Mouse (Mus musculus) liver, embryonic 11.5 days (tissue): ENCODE data around the gene Zfp747. TPM values are rescaled to one million over a fixed set of nuclear protein-coding genes. Genes with fewer than 3 reads are reported as not detected.
A peak's percentile ranks its signal among the peaks of the same experiment; 100 is the strongest.
"Not testable (repeated sequence)": the region's sequence is repeated elsewhere in the genome, so short reads cannot be mapped to it uniquely, and the experiment has no call there.

Source experiments
- ATAC-seq: fragments of 200-750 bp; cut with Nextera tagmentation; replicated peaks from 2 replicates; pipeline ENCODE4 v1.8.0; 2017; ENCODE audit warnings: moderate number of reproducible peaks, mild to moderate bottlenecking, moderate TSS enrichment, moderate library complexity; ENCODE audit not compliant: low FRiP score
- DNase-seq: peaks from one replicate; pipeline ENCODE4 v3.0.0-alpha.2; 2017; ENCODE audit warnings: low spot score
- H3K27ac ChIP-seq: fragments of 300-500 bp; sonication (generic); 2 replicates; pipeline ENCODE4 v1.5.1; 2014; ENCODE audit warnings: mild to moderate bottlenecking, low read depth, low read length, control low read depth
- H3K27me3 ChIP-seq: fragments of 300-500 bp; sonication (generic); replicated peaks from 2 replicates; pipeline ENCODE4 v1.6.1; 2014; ENCODE audit warnings: low read length, mixed read lengths; ENCODE audit not compliant: control insufficient read depth, insufficient read depth
- H3K36me3 ChIP-seq: fragments of 300-500 bp; sonication (generic); 2 replicates; pipeline ENCODE4 v1.6.1; 2014; ENCODE audit warnings: mild to moderate bottlenecking, low read length, moderate library complexity, mixed read lengths; ENCODE audit not compliant: control insufficient read depth, insufficient read depth
- H3K4me1 ChIP-seq: fragments of 300-500 bp; sonication (generic); replicated peaks from 2 replicates; pipeline ENCODE4 v1.6.1; 2014; ENCODE audit warnings: low read length, mixed read lengths; ENCODE audit not compliant: control insufficient read depth, insufficient read depth
- H3K4me2 ChIP-seq: fragments of 300-500 bp; sonication (generic); 2 replicates; pipeline ENCODE4 v1.6.1; 2014; ENCODE audit warnings: mild to moderate bottlenecking, control low read depth, moderate library complexity
- H3K4me3 ChIP-seq: fragments of 300-500 bp; sonication (generic); 2 replicates; pipeline ENCODE4 v1.5.1; 2014; ENCODE audit warnings: low read depth, low read length, control low read depth
- H3K9ac ChIP-seq: fragments of 300-500 bp; sonication (generic); 2 replicates; pipeline ENCODE4 v1.6.1; 2014; ENCODE audit warnings: low read depth, low read length, control low read depth
- H3K9me3 ChIP-seq: fragments of 300-500 bp; sonication (generic); 2 replicates; pipeline ENCODE4 v1.6.1; 2016; ENCODE audit warnings: low read length, inconsistent platforms, mixed read lengths; ENCODE audit not compliant: control insufficient read depth
- WGBS: fragments of 180-500 bp; shearing (Covaris S2); extraction: QIAGEN DNeasy Blood & Tissue Kit; methylation state at CpG from one replicate; pipeline ENCODE4 v1.1.7; 2014; 5-methylcytosine and 5-hydroxymethylcytosine counted together
- polyA plus RNA-seq: library from polyadenylated mRNA; unstranded; fragments of >200 nt; fragmentation: Nextera tagmentation; extraction: Ambion mirVana; gene quantifications from 2 replicates; pipeline ENCODE4 v1.2.1, GENCODE M21; 2014

Zfp747 gene
- 4.9 and 5.8 TPM in 2 replicates for polyA plus RNA-seq

DNA sequence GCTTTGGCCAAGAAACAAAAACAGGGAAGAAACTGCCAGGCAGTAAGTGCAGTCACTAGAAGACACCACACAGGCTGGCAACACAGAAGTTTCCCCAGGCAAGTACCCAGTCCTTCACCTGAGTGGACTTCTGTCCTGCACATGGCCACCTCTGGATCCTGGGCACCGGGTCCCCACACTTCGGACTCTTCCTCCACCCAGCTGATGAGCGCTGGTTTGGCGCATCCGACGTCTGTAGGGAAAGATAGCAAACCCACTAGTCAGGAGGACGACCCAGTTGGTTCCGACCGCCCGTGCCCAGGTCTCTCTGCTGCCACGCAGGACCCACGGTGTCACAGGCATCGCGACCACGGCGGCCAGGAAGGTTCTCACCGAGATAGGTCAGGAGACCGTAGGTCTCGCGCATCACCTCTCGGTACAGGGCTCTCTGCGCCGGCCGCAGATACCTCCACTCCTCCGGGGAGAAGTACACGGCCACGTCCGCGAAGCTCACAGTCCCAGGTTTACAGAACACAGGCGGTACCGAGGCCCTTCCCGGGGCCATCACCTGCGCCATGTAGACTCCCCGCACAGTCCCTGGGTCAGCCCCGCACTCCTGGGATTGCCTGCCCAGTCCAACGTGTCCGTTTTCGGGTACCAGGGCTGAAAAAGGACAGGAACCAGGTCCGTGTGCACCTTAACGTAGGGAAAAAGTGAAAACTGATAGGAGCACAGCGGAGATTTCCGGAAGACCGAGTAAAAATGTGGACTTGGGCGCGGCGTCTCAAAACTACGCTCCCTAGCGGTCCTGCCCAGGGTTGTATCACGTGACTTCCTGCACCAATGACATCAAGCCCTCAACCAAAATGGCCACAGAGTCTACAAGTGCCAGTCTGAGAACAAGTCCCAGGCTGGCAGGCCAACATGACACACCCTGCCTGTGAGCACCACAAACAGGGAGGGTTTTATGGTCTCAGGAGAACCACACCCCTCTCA is at the start of gene Zfp747:
Gene Zfp747, minus strand, starts transcription at position 780 of the 975 bp plus-strand sequence.
- H3K4me2 ChIP-seq, result peak within 1 kb of the TSS; percentile 79
- H3K36me3 ChIP-seq, H3K27me3 ChIP-seq, H3K4me1 ChIP-seq, H3K9me3 ChIP-seq: not testable (repeated sequence)
- H3K4me3 ChIP-seq, result peak within 1 kb of the TSS; percentile 76
- peak; percentile 96 for ATAC-seq
- peak within 1 kb of the TSS; percentile 62 for H3K27ac ChIP-seq
- WGBS, result under 1% methylated on average over 49 of the region's 49 CpGs
- H3K9ac ChIP-seq, result peak within 1 kb of the TSS; percentile 84
- DNase-seq, result peak; percentile 80

DNA sequence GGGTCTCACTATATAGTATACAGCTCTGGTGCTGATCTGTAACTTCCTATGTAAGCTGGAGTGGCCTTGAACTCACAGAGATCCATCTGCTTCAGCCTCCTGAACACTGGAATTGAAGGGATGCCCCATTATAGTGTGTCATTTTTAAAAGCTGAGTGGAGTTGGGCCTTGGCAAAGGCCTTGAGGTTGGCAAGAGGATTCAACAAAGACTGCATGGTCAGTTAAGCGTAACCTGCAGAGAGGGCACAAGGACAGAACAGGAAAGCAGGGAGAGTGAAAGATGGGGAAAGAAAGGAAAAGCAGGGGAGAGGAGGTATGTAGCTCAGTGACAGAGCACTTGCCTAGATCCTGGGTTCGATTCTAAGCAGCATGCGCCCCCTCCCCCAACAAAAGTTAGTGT is 49.4 kb upstream of the Zfp747 start:
- no peak for DNase-seq
- Histone ChIP-seq H3K9ac (no peak overlapping the region), H3K4me1 (peaks cover 5% of the 10 kb centered on the region), H3K4me2 (no peak overlapping the region), H3K27ac (no peak overlapping the region), H3K27me3 (peaks cover 5% of the 10 kb centered on the region; the same call in 1 of the 2 replicates), H3K9me3 (no peaks in the 10 kb centered on the region), H3K36me3 (no peaks in the 10 kb centered on the region), H3K4me3 (no peak overlapping the region)
- WGBS, result 87% methylated on average over 3 of the region's 3 CpGs
- ATAC-seq, result no peak

DNA sequence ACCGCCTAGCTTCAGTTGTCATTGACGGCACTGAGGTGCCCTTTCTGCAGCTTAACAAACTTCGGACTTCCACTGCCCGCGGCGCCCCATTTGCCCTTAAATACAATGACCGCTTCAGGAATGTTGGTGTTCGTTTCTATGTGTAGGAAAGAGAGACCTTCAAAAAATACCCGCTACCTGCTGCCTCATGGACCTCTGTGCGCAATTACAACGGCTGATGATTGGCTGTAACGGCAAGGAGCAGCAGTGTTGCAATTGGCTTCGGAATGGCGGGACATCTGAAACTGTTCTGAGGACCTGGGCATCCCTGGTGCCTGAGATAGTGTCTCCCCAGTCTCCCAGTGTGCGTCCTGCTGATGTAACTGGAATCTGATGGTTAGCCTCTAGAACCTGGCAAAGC is 46.4 kb upstream of the Zfp747 start:
- Histone ChIP-seq H3K4me1 (peaks cover 5% of the 10 kb centered on the region), H3K27me3 (peaks cover 5% of the 10 kb centered on the region; the same call in 1 of the 2 replicates), H3K9me3 (no peaks in the 10 kb centered on the region), H3K9ac (peak overlapping the region; percentile 88), H3K4me3 (peak overlapping the region; percentile 85), H3K27ac (no peak overlapping the region; the same call in 1 of the 2 replicates), H3K4me2 (peak overlapping the region; percentile 88), H3K36me3 (peaks cover 5% of the 10 kb centered on the region; the same call in 1 of the 2 replicates)
- WGBS, result under 1% methylated on average over 15 of the region's 15 CpGs
- ATAC-seq (peak; percentile 52), DNase-seq (no peak)

DNA sequence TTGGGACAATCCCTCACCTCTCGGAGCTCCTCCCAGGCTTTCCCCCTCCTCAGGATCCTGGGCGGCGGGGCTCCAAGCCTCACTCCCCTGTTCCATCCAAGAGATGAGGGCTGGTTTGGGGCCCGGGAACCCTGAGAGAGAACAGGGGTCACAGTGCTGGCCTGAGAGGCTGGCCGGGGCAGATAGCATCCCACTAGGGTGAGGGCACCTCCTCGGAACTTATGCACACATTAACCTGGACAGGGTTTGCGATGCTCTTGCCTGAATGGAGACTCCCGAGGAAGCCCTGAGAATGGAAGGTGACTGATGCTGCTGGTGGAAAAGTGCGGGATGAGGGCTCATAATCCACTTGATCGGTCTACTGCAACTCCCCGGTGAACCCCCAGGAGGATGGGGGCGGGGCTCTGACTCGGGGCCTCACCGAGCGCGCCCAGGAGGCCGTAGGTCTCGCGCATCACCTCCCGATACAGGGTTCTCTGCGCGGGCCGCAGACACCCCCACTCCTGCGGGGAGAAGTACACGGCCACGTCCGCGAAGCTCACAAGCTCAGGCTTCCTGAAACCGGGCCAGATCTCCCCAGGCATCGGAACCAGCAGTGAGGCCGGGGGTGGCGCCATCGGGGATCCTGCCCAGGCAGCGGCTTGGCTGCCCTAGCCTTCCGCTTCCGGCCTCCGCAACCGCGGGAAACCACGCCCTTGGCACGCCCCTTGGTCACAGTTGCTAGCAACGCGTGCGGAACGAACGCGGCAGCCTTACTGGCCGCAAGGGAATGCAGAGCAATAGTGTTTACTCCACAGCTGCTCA is 45.7 kb upstream of the Zfp747 start, which contains the start of gene Zfp688:
Gene Zfp688, minus strand, starts transcription at position 681 of the 804 bp plus-strand sequence.
- Histone ChIP-seq H3K36me3 (peaks cover 5% of the 10 kb centered on the region; the same call in 1 of the 2 replicates), H3K9me3 (no peaks in the 10 kb centered on the region)
- peak; percentile 96 for ATAC-seq

DNA sequence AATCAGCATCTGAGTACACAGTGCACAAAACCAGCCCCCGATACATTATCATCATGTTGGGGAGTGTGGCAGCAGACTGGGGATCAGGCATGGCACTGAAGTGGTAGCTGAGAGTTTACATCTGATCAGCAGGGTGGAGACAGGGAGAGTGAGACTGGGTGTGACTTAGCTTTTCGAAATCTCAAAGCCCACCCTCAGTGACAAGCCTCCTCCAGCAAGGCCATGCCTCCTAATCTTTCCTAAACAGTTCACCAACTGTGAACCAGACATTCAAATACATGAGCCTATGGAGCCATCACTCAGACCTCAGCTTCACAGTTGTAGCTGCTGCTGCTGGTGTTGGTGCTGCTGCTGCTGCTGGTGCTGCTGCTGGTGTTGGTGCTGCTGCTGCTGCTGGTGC is 35.6 kb upstream of the Zfp747 start:
- Histone ChIP-seq H3K4me1 (no peaks in the 10 kb centered on the region), H3K9ac (no peak overlapping the region), H3K9me3 (no peaks in the 10 kb centered on the region), H3K27me3 (no peaks in the 10 kb centered on the region), H3K4me2 (no peak overlapping the region), H3K4me3 (no peak overlapping the region), H3K36me3 (no peaks in the 10 kb centered on the region), H3K27ac (no peak overlapping the region)
- 59% methylated on average over 2 of the region's 2 CpGs for WGBS
- DNase-seq, result no peak
- no peak for ATAC-seq

More for the DNA sequence above, 45.7 kb upstream of the Zfp747 start, which contains the start of gene Zfp688:
- H3K4me1 ChIP-seq, result peaks cover 5% of the 10 kb centered on the region
- H3K4me3 ChIP-seq, result peak within 1 kb of the TSS; percentile 85
- H3K9ac ChIP-seq, result peak within 1 kb of the TSS; percentile 88
- H3K4me2 ChIP-seq, result peak within 1 kb of the TSS; percentile 88
- WGBS, result 1% methylated on average over 48 of the region's 48 CpGs
- DNase-seq, result peak; percentile 97
- H3K27ac ChIP-seq, result peak within 1 kb of the TSS; percentile 68
- H3K27me3 ChIP-seq, result peaks cover 5% of the 10 kb centered on the region; the same call in 1 of the 2 replicates

DNA sequence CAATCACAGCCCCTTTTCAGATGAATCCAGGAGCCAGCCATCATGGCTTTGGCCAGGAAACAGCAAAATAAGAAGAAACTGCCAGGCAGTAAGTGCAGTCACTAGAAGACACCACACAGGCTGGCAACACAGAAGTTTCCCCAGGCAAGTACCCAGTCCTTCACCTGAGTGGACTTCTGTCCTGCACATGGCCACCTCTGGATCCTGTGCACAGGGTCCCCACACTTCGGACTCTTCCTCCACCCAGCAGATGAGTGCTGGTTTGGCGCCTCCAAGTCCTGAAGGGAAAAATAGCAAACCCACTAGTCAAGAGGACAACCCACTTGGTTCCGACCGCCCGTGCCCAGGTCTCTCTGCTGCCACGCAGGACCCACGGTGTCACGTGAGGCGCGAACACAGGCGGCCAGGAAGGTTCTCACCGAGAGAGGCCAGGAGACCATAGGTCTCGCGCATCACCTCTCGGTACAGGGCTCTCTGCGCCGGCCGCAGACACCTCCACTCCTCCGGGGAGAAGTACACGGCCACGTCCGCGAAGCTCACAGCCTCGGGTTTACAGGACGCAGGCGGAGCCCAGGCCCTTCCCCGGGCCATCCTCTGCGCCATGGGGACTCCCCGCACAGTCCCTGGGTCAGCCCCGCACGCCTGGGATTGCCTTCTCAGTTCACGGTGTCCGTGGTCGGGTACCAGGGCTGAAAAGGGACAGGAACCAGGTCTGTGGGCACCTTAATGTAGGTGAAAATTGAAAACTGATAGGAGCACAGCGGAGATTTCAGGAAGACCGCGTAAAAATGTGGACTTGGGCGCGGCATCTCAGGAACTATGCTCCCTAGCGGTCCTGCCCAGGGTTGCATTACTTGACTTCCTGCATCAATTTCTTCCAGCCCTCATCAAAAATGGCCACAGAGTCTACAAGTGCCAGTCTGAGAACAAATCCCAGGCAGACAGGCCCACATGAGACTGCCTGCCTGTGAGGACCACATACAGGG is 30.4 kb upstream of the Zfp747 start, which contains the start of gene Zfp764:
Gene Zfp764, minus strand, starts transcription at position 821 of the 986 bp plus-strand sequence.
- ATAC-seq, result peak; percentile 79
- Histone ChIP-seq H3K9ac (peak within 1 kb of the TSS; percentile 72), H3K4me2 (peak within 1 kb of the TSS; percentile 90), H3K4me3 (peak within 1 kb of the TSS; percentile 62)
- not testable (repeated sequence) for H3K9me3 ChIP-seq, H3K27me3 ChIP-seq, H3K27ac ChIP-seq, H3K4me1 ChIP-seq, H3K36me3 ChIP-seq
- WGBS, result 4% methylated on average over 40 of the region's 40 CpGs
- peak; percentile 78 for DNase-seq

DNA sequence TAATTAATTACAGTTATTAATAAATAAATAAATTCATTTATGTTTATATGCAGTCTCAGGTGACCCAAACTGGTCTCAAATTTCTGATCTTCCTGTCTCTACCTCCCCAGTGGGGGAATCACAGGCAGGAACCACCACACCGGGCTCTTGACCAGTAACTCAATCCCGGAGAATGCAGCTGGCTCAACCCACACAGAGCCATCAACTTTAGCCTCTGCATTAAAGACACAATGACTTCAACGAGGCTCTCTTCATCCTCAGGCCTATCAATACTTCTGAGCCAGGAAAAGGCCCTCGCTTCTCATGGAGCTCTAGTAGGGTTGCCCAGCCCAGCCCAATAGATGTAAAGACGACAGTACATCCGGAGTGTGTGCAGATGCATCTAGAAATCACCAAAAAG is 28.3 kb upstream of the Zfp747 start:
- not testable (repeated sequence) for H3K36me3 ChIP-seq, H3K9ac ChIP-seq, H3K27me3 ChIP-seq, H3K27ac ChIP-seq, H3K4me2 ChIP-seq, H3K9me3 ChIP-seq, DNase-seq, H3K4me1 ChIP-seq, H3K4me3 ChIP-seq, ATAC-seq
- 87% methylated on average over 6 of the region's 6 CpGs for WGBS
